Mouse (Mus musculus): ENCODE data around the gene Hmcn1. TPM values are rescaled to one million over a fixed set of nuclear protein-coding genes. Genes with fewer than 3 reads are reported as not detected.
A peak's percentile ranks its signal among the peaks of the same experiment; 100 is the strongest.

The Hmcn1 gene
- polyA plus RNA-seq, 1 experiment = 5.3 TPM

- TF ChIP-seq POLR2A (IDR thresholded peaks at IDR 0.05; ENCODE audit: borderline replicate concordance, insufficient read depth, low read length) (no peak), CTCF (IDR thresholded peaks at IDR 0.05; ENCODE audit: borderline replicate concordance, insufficient read depth, low read depth, low read length) (peak; percentile 55; the same call in 1 of the 2 replicates)
- Histone ChIP-seq H3K27me3 (ENCODE audit: control insufficient read depth, insufficient read depth, low read length) (no peaks in the 10 kb centered on the region), H3K4me3 (replicated peaks; ENCODE audit: insufficient read depth, low read depth, low read length) (no peak overlapping the region), H3K4me1 (ENCODE audit: control insufficient read depth, insufficient read depth, low read length) (no peaks in the 10 kb centered on the region), H3K27ac (ENCODE audit: insufficient read depth, low read length) (no peak overlapping the region)
- DNase-seq = peak; percentile 5 to 47
- under 1% methylated on average over 5 of the region's 5 CpGs for WGBS
These were observed 41.9 kb upstream of the Hmcn1 start for GRCm38 (mm10) chr1:151034993-151035592.

GRCm38 (mm10) chr1:151033291-151033690, 40.1 kb upstream of the Hmcn1 start:
- no peaks in the 10 kb centered on the region for H3K27me3 ChIP-seq (ENCODE audit: control insufficient read depth, insufficient read depth, low read length)
- no peak for TF ChIP-seq POLR2A (IDR thresholded peaks at IDR 0.05; ENCODE audit: borderline replicate concordance, insufficient read depth, low read length)
- no peak for TF ChIP-seq CTCF (IDR thresholded peaks at IDR 0.05; ENCODE audit: borderline replicate concordance, insufficient read depth, low read depth, low read length)
- H3K27ac ChIP-seq (ENCODE audit: insufficient read depth, low read length) = no peak overlapping the region
- no peak overlapping the region for H3K4me3 ChIP-seq (replicated peaks; ENCODE audit: insufficient read depth, low read depth, low read length)
- H3K4me1 ChIP-seq (ENCODE audit: control insufficient read depth, insufficient read depth, low read length) = no peaks in the 10 kb centered on the region
- no peak for DNase-seq

- Histone ChIP-seq H3K27me3 (ENCODE audit: control insufficient read depth, insufficient read depth, low read length) (no peaks in the 10 kb centered on the region), H3K4me1 (ENCODE audit: control insufficient read depth, insufficient read depth, low read length) (no peaks in the 10 kb centered on the region), H3K4me3 (replicated peaks; ENCODE audit: insufficient read depth, low read depth, low read length) (no peak overlapping the region), H3K27ac (ENCODE audit: insufficient read depth, low read length) (no peak overlapping the region)
- 71% methylated on average over 10 of the region's 10 CpGs for WGBS
- TF ChIP-seq CTCF (IDR thresholded peaks at IDR 0.05; ENCODE audit: borderline replicate concordance, insufficient read depth, low read depth, low read length) (no peak), POLR2A (IDR thresholded peaks at IDR 0.05; ENCODE audit: borderline replicate concordance, insufficient read depth, low read length) (no peak)
- no peak for DNase-seq
These were observed 38.3 kb upstream of the Hmcn1 start for GRCm38 (mm10) chr1:151031581-151031980.

- no peak overlapping the region for H3K27ac ChIP-seq (ENCODE audit: insufficient read depth, low read length)
- WGBS = 79% methylated on average over 8 of the region's 8 CpGs
- TF ChIP-seq POLR2A (IDR thresholded peaks at IDR 0.05; ENCODE audit: borderline replicate concordance, insufficient read depth, low read length) (no peak), CTCF (IDR thresholded peaks at IDR 0.05; ENCODE audit: borderline replicate concordance, insufficient read depth, low read depth, low read length) (no peak)
- no peaks in the 10 kb centered on the region for H3K27me3 ChIP-seq (ENCODE audit: control insufficient read depth, insufficient read depth, low read length)
- H3K4me3 ChIP-seq (replicated peaks; ENCODE audit: insufficient read depth, low read depth, low read length) = no peak overlapping the region
- H3K4me1 ChIP-seq (ENCODE audit: control insufficient read depth, insufficient read depth, low read length) = no peaks in the 10 kb centered on the region
- no peak for DNase-seq
These were observed 37.9 kb upstream of the Hmcn1 start for GRCm38 (mm10) chr1:151031086-151031485.

- no peaks in the 10 kb centered on the region for H3K4me1 ChIP-seq (ENCODE audit: control insufficient read depth, insufficient read depth, low read length)
These were observed 32.0 kb upstream of the Hmcn1 start for GRCm38 (mm10) chr1:151025049-151025773.

GRCm38 (mm10) chr1:151019273-151019890, 26.1 kb upstream of the Hmcn1 start:
- Histone ChIP-seq H3K27ac (ENCODE audit: insufficient read depth, low read length) (no peak overlapping the region), H3K4me3 (replicated peaks; ENCODE audit: insufficient read depth, low read depth, low read length) (no peak overlapping the region), H3K27me3 (ENCODE audit: control insufficient read depth, insufficient read depth, low read length) (no peaks in the 10 kb centered on the region), H3K4me1 (ENCODE audit: control insufficient read depth, insufficient read depth, low read length) (no peaks in the 10 kb centered on the region)
- WGBS = 24% methylated on average over 2 of the region's 2 CpGs
- no peak for DNase-seq
- no peak for TF ChIP-seq POLR2A (IDR thresholded peaks at IDR 0.05; ENCODE audit: borderline replicate concordance, insufficient read depth, low read length)
- no peak for TF ChIP-seq CTCF (IDR thresholded peaks at IDR 0.05; ENCODE audit: borderline replicate concordance, insufficient read depth, low read depth, low read length)

More at GRCm38 (mm10) chr1:151025049-151025773, 32.0 kb upstream of the Hmcn1 start:
- TF ChIP-seq CTCF (IDR thresholded peaks at IDR 0.05; ENCODE audit: borderline replicate concordance, insufficient read depth, low read depth, low read length) = no peak
- TF ChIP-seq POLR2A (IDR thresholded peaks at IDR 0.05; ENCODE audit: borderline replicate concordance, insufficient read depth, low read length) = no peak
- DNase-seq = no peak
- H3K4me3 ChIP-seq (replicated peaks; ENCODE audit: insufficient read depth, low read depth, low read length) = no peak overlapping the region
- H3K27ac ChIP-seq (ENCODE audit: insufficient read depth, low read length) = no peak overlapping the region
- H3K27me3 ChIP-seq (ENCODE audit: control insufficient read depth, insufficient read depth, low read length) = no peaks in the 10 kb centered on the region
- 86% methylated on average over 19 of the region's 19 CpGs for WGBS

GRCm38 (mm10) chr1:151011056-151011455, 17.8 kb upstream of the Hmcn1 start:
- Histone ChIP-seq H3K27ac (ENCODE audit: insufficient read depth, low read length) (no peak overlapping the region), H3K4me1 (ENCODE audit: control insufficient read depth, insufficient read depth, low read length) (no peaks in the 10 kb centered on the region), H3K27me3 (ENCODE audit: control insufficient read depth, insufficient read depth, low read length) (no peaks in the 10 kb centered on the region), H3K4me3 (replicated peaks; ENCODE audit: insufficient read depth, low read depth, low read length) (no peak overlapping the region)
- TF ChIP-seq CTCF (IDR thresholded peaks at IDR 0.05; ENCODE audit: borderline replicate concordance, insufficient read depth, low read depth, low read length) (peak; percentile 79), POLR2A (IDR thresholded peaks at IDR 0.05; ENCODE audit: borderline replicate concordance, insufficient read depth, low read length) (no peak)
- WGBS = 29% methylated on average over 7 of the region's 7 CpGs
- DNase-seq = peak; percentile 29 to 51
